Mouse (Mus musculus): ENCODE results near the gene Slc7a11.

- TF ChIP-seq CTCF (IDR thresholded peaks at IDR 0.05; ENCODE audit: low read depth) (no peak), EP300 (IDR thresholded peaks at IDR 0.05; ENCODE audit: low read depth) (no peak)
Measured at GRCm38 (mm10) chr3:50388288-50388687, 55.1 kb downstream of the Slc7a11 start.

Measured in heart, postnatal 0 days (tissue).